Mouse (Mus musculus) brain, embryonic 14.5 days (tissue): ENCODE data around the gene Gga3.

Experiments used
- CTCF ChIP-seq: fragments of 200-500 bp; IDR thresholded peaks from 2 replicates; pipeline ENCODE4 v1.5.1; 2012; ENCODE audit warnings: inconsistent platforms, mild to moderate bottlenecking, moderate library complexity, borderline replicate concordance; ENCODE audit not compliant: insufficient read depth, insufficient read length; ENCODE audit errors: extremely low read depth
- POLR2A ChIP-seq: fragments of 200-500 bp; IDR thresholded peaks from 2 replicates; pipeline ENCODE4 v1.6.1; 2012; ENCODE audit warnings: mild to moderate bottlenecking, inconsistent platforms, borderline replicate concordance; ENCODE audit not compliant: poor library complexity, insufficient read depth, insufficient read length, severe bottlenecking; ENCODE audit errors: extremely low read depth

- TF ChIP-seq CTCF (no peak), POLR2A (no peak)
Observed at GRCm38 (mm10) chr11:115630532-115631504, 27.0 kb upstream of the Gga3 start.
